Mouse (Mus musculus): ENCODE measurements around the gene Enthd1.
"Not testable (repeated sequence)": the region's sequence is repeated elsewhere in the genome, so short reads cannot be mapped to it uniquely, and the experiment has no call there.

Gene Enthd1

DNA sequence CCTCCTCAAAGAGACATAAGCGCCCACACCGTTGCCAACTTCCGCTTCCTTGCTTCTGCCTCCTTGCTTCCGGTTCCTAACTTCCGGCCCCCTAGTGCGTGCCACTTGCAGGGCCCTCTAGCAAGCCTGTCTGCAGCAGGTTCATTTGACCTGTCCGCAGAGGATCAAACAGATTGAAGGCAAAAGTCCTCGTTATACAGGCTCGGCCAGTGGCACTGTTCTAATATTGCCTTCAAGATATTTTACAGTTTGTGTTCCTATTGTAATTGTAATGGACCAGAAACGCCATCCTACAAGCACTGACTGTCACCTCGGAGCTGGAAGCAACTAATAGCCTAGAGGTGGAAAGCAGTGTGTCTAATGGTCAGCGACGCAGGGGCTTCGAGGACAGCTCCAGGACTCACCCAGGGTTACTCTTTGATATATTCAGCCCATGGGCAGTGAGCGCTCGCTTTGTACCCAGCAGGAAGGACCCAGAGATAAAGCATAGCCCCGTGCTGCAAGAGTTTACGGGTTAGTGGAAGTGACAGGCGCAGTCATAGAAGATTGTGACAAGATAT is at the start of gene Enthd1:
Gene Enthd1 (minus strand): TSS at position 51 of the 560 bp plus-strand sequence.
- no peak for DNase-seq

DNA sequence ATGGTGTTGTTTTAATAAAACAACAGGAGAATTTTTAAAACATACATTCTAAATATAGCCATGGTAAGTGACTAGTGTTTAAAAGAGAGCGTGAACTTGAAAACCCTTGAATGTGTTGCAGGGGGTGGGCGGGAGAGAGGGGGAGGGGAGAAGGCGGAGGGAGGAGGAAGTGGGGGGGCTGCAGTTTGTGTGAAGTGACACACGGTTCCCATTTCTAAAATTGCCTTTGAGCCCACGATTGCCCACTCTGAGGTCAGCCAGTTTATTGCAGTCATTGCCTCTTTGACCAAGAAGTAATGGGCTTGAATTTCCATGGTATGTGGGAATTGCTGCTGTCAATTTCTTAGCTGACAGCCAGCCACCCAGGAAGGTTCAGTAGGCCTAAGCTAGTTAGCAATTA is 48.9 kb upstream of the Enthd1 start:
- DNase-seq, result no peak

DNA sequence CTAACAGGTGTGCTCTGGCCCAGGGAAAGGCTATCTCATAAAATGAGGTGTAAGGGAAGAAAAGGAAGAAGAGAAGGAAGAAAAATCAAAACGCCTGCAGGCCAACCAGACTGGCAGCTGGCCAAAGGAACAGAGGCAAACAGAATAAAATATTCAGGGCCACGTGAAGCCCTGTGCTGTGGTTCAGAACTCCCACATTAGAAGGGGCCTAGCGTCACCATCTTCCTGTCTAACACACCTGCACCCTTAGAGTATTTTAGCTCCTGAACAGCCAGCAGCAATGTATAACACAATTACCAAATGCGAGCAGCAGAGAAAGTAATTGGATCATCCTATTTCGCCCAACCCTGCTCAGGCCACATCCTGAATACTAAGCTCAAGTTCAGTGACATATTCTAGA is 46.5 kb upstream of the Enthd1 start:
- DNase-seq, result no peak

DNA sequence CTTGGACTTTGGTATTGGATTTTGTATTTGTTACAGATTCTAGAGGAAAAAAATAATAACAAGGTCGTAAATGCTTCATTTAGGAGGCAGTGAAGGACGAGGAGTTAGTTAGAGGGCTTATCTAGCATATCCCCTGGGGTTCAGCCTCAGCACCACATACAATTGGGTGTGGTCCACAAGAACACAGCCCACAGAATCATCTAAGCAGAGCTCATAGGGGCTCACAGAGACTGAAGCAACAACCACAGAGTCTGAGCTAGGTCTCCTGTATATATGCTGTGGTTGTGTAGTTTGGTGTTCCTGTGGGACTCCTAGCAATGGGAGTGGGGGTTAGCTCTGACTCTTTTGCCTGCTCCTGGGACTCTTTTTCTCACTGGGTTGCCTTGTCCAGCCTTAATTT is 45.4 kb upstream of the Enthd1 start:
- DNase-seq, result no peak

DNA sequence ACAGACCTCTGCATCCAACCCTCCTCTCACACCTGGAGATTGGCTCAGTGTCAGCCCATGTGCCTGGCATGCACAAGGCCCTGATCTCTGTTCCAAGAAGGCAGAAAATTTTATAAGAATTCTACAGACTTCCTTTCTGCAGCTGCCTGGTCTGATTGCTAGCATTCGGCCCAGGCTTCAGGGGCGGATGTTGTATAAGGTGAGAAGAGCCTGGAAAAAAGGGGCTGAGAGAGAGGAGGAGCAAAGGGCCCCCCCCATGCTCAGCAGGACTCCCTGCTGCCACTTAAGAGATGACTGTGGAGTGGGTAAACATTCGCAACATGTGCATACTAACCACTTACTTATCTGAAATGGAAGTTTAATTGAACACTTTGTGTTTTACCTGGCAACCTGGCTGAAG is 43.0 kb upstream of the Enthd1 start:
- DNase-seq, result no peak

DNA sequence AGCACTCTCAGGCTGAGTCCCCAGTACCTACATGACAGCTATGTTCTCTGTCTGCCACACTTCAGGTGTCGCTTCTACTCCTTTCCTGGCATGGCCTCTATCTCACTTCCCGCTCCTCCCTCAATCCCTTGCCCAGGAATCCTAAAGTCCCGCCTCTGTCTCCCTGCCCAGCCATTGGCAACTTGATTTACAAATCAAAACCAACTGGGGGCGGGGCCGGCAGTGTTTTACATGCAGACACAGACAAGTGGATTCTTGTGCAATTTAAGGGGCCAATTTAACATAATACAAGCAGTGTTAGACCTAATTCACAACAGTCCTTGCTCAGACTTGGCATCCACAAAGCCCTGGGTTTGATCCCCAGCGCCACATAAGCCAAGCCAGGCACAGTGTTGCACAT is 39.1 kb upstream of the Enthd1 start:
- DNase-seq, result no peak

DNA sequence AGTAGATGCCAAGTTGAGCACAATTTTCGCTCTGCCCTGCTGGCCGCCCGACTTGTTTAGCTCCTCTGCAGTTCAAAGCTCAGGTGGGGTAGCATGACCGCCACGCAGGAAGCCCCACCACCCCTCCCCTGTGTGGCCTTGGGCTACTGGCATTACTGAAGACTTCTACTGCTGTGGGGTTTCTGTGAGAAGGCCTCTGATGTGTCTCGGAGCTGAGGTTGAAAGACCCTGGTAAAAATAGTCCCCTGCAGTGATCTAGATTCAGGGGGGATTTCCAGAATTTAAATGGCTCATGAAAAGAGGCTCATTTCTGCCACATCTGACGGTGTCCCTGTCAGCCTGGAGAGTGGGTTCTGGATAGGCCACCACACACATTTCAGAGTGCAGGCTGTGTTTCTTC is 37.5 kb upstream of the Enthd1 start:
- peak; percentile 23 for DNase-seq

DNA sequence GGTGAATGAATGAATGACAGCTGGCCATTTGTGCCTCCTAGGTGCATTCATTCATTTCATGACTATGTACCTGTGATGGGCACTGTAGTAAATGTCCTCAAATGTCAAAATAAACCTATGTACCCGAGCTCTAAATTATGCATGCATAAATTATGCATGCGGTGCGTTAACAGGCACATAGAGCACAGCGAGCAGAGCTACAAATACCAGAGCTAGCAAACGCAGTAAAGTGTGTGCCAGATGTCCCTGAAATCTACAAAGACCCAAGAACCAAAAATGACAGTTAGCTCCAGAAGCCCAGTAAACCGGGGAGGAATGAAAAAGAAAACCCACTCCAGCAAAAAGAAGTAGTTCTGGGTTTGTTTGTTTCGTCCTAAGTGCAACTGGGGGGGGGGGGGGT is 36.5 kb upstream of the Enthd1 start:
- no peak for DNase-seq

DNA sequence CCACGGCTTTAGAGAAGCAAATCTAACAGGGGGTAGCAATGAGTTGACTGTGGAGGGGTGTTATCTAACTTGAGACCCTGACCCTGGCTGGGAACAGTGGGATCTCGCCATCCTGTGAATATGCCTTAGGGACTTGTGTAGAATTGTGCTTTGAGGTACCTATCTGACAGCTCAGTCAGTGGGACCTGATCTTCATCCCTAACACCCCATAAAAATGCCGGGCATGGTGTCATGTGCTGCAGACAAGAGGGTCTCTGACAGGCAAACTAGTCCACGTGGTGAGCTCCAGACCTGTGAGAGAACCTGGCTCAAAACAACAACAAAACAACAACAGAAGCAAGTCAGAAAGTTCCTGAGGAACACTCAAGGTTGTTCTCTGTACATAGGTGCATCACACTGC is 34.9 kb upstream of the Enthd1 start:
- DNase-seq, result no peak

DNA sequence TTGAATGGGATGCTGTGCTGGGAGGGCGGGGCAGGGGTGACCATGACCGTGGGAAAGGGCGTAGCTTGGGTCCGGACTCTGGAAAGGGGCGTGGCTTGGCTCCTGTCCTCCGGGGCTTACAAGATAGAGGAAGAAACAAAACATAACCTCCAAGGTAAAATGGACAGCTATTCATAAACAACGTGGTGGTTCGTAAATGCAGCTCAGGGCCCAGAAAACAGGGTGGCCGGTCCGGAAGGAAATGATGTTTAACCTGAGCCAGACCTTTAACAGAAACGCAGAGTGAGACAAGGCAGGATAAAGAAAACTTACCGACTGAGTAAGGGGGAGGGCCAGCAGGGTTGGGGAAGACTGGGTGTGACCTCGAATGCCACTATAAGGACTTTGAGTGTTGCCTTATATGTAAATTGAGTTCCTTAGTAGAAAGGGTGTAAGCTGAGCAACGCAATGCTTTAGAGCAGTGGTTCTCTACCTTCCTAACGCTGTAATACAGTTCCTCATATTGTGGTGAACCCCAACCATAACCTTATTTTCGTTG is 34.3 kb upstream of the Enthd1 start:
- DNase-seq, result peak; percentile 82

DNA sequence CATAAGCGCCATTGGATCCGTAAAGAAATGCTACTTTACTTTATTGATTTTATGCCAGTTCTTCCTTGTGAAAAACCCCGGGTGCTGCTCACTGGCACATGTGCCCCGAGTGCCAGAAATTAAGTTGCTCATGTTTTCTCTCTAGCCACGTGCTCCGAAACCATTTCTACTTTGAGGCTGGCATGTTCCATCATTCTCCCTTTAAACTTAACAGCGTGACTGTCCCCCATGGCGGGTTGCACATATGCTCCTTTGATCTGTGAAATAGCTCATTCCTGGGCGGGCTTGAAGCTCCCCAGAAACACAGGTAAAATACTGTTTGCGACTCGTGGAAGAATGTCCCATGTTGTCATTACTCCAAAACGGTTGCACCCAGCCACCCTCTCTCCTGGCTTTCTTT is 33.8 kb upstream of the Enthd1 start:
- DNase-seq, result no peak

DNA sequence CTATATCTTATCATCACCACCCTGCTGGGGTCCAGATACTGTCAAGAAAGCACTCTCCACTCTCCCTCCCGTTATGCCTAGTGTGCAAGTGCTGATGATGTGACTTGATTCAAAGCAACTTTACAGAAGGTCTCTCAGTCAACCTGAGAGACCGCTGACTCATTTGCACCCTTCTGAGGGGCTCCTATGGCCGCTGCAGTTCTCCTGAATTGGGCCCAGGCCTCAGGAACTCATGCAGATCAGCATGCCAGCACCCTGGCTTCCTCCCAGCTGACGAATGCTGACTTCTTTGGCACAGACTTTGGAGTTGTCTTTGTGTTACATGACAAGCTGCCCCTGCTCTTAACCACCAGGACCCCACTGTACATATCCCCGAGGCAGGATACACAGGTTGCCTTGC is 28.9 kb upstream of the Enthd1 start:
- DNase-seq, result no peak

DNA sequence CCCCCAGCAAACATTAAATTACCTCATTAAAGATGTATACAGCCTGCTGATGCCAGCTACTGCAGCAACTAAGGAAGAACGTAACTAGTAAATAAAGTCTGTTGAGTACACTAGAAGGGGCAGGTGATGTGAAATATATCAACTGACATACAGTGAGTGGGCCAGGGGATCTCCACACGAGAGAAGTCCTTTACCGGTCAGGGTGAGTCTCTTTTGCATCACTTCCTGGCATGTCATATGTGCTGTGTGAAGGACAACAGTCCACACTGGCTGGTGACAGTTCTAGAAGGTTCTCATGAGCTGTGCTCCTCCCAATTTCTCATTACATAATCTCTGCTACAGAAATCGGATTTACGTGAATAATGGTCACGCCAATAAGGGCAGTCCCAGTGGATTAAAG is 27.8 kb upstream of the Enthd1 start:
- no peak for DNase-seq

DNA sequence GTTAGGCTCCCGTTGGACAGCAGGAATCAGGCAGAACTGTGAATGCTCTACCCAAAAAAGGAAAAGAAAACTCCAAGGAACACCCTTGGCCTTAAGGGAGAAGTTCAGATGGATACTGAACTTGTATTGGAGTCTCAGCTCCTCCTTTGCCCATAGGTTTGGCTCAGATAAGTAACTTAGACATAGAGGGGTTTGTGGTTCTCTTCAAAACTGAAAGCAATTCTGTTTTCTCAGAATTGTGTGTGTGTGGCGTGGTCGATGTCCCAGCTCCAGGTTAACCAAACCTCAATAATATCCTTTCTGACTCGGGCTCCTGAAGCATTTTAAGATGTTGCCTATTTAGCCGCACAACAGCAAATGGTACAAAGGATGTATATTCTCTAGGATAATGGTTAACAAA is 25.7 kb upstream of the Enthd1 start:
- no peak for DNase-seq

DNA sequence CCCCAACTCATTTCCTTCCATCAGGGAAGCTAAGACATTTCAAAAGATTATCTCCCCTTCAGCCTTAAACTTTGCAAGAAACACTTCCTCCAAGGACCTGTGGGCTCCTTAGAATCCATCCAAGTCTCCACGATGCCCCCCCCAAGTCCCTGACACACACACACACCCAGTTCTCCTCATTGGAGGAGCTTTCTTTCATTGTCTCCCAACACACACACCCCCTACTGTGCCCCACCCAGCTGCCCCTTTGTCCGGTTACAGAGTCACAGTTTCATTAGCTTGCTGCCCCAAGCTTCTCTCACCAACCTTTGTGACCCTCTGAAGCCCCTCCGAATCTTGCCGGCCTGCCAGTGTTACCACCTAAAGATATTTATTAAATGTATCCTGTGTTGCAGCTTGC is 21.3 kb upstream of the Enthd1 start:
- no peak for DNase-seq

DNA sequence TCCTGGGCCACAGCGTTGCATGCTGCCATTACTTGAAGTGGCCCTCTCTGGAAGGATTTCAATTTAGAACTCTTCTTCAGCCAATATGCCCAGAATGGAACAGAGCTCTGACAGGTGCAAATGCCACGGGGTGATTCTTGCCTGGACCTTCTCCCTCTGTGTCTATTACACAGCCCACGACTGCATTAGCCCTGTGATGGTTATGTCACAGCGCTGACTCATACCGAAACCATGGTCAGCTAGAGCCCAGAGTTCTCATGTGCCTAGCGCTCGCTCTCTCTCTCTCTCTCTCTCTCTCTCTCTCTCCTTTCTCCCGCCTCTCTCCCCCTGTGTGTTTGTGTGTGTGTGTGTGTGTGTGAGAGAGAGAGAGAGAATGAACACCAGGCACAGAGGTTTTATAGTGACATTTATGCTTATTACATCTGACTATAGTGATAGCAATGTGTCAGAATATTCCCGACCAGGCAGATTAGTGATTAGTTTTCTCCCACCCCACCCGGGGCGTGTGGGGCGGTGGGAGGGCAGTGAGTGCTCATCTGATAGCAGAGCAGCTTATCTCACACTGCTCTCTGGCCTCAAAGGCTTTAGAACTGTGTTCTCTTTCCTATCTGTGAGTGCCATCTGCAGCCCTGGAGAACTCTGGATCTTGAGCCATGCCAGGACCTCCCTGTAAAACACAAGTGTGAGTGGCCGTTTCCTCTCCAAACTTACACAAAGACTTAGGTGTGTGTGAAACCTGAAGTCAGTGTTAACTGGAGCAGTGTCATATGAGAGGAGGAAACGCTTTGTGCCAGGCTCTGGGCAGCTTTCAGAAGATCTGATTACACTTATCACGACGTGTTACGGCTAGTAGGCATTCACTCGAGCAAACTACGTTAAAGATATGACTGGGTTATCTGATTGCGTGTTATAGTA is 17.9 kb upstream of the Enthd1 start:
- peak; percentile 62 for DNase-seq

DNA sequence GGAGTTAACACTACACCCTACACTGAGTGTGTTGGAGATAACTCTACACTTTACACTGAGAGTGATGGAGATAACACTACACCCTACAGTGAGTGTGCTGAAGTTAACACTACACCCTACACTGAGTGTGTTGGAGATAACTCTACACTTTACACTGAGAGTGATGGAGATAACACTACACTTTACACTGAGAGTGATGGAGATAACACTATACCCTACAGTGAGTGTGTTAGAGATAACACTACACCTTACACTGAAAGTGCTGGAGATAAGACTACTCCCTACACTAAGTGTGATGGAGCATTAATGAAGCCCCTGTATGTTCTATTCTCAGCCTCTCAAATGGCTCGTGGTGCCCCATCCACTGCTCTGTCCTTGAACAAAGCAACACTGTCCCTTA is 15.6 kb upstream of the Enthd1 start:
- DNase-seq, result not testable (repeated sequence)

DNA sequence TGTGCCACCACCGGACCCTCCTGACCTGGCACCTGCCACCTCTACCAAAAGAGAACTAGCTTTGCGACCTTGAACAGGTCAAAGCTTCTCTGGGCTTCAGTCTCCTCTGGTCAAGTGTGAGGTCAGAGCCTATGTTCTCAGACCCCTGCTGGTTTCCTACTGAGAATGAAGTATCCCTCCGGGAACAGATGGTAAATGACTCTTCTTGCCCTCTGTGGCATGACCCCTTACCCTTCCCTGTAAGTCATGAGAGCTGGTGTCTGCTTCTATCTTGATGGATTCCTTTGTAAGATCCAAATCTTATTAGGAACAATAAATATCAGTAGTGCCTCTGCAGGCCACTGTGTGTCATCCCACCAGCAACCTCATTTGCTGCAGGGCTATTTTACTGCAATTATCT is 14.2 kb upstream of the Enthd1 start:
- no peak for DNase-seq

DNA sequence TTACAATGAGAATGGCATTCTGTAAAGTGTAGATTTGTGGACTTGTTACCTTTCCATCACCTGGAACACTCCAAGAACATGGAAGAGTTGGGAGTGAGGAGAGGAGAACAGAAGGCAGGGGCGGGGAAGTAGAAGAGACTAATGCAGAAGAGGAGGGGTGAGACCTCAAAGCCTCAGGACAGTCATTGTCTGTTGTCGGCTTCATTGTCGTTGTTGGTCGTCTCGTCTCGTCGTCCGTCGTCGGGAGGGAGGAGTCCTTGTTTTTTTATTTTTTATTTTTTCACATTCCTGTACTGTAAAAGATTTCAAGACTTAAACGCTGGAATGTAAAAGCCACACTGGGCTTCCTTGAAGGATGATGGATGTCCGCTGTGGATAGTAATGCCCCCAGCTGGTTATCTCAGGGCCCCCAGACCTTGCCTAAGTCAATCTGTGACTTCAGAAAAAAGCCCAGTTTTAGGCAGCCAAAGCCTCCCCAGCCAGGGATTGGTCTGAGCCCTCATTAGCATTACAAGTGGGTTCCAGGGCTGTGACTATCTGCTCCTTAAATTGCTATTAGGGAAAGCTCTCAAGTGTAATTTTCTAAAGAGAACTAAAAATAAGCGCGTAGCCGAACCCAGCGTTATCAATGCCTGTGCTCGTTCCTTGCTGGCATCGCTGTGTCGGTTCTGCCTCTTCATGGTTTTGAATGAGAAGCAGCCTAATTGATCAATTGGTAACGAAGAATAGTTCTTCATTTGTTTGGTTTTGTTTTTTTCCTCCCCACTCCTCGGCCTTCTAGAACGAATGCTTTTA is 12.4 kb upstream of the Enthd1 start:
- no peak for DNase-seq

DNA sequence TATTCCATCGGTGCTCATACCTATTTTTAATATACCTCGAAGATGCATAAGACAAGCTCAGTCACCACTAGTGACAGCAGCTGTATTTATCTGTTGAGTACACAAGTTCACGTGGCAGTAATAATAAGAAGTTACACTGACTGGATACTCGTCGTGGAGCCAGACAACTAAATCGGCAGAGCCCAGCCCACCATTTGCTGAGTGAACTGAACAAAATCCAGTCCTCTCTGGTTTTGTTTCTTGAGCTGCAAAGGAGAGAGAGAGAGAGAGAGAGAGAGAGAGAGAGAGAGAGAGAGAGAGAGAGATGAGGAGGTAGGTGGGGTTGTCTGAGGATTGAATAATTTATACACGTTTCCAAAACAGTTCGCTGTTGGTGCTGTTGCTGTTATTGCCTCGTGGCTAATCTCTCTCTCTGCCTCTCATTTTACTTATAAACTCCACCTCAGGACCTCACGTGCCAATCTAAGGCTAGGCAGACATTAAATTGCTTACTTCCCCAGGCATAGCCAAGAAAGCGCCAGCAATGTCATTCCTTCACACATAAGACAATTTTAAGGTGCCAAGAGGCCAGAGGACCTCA is 11.5 kb upstream of the Enthd1 start:
- no peak for DNase-seq

DNA sequence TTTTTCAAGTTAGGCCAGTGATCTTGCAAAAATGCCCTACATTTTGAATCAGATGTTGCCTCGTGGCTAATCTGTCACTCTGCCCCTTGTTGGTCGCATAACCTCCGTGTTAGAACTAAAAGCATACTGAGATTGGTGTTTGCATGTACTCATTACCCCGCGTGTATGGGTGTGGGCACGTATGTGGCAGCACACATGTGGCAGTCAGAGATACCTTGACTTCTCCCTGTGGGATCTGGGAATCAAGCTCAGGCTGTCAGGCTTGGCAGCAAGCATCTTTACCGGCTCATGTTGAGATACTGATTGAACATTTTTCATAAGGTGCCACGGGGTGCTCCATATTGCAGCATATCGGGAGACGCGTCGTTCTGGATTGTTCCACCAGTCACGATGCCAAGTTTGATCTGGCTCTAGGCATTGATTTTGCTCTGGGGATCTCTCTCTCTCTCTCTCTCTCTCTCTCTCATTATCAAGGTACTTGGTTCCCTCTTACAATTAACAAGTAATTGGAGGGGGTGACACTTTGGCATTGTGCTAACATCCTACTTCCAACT is 10.9 kb upstream of the Enthd1 start:
- DNase-seq, result no peak

DNA sequence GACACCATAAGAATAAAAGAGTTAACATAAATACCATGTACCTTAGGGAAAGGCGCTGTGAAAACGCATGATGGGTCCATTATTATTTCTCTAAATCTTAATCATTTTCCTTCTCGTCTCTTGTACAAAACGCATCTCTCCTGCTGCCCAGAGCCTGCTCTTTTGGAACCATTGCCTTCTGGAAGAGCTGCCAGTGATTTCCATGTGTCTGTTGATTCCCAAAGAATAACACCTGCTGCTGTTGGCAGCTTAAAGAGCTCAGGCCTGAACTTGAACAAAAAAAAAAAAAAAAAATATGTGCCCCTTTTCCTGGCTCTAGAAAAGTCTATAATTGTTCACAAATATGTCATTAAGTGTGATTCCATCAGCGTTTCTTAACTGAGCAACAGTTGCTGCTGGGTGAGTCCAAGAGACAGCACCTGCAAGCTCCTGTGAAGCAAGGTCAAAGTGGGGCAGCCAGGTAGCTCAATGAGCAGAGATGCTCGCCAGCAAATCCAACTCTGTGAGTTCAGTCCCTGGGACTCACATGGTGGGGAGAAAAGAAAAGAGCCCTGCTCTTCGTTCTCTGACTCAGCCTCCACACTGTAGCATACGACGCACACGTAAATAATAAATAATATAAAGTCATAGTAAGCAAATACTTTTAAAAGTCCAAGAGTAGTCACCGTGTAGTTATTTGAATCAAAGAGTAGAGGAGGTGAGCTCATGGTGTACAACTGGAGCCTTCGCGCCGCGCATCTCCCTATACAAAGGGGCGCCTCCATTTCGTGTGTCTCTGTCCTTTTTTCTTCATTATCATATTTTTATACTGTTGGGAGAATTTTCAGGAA is 9.5 kb upstream of the Enthd1 start:
- no peak for DNase-seq

Measured in lung, postnatal 36 days (tissue).